In the genomic region with DNA sequence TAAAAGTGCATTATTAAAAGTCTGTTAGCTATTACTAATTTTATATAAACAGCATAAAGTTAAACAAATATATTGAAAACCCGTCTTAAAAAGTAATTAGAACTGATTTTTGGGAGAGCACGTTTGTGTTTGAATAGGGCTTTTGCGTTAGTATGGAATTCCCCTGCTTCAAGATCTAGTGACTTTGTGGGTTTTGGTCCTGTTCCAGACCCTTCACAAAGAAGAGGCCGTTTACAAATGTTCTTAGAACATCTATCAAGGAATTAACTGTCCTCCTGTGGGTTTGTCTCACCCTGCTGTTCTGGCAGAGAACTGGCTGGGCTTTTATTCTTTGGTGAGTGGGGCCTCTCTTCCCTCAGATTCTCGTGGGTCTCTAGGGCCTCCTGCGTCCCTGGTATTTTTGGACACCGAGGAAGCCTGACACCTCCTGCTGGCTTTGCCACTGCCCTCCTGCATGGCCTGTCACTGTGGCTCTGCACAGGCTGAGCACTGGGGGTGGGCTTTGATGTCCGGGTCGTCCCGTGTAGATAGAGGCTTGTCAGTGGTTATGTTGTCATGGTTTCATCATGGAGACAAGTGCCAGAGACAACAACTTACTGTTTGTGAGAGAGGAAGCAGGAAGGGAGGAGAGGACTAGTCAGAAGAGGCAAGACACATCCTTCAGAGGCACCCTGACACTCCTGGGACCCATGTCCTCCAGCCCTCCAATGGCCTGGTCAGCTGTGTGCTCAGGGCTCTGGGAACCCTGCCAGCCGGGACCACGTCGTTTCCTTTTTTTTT, we compare ENCODE assay signal across 8 mouse cellular contexts. TPM values are rescaled to one million over a fixed set of nuclear protein-coding genes. Genes with fewer than 3 reads are reported as not detected.
DNase-seq lines count a peak whose midpoint lies in the region; ATAC-seq and TF ChIP-seq lines count a peak whose summit lies in the region.

No protein-coding gene starts in this region.

- H3K9me3 ChIP-seq in intestine, embryonic 15.5 days: no peaks in the 10 kb centered on the region
- no peaks in the 10 kb centered on the region for H3K9me3 ChIP-seq in intestine, postnatal 0 days (ENCODE audit: control insufficient read depth)

- 59% methylated on average over 13 of the region's 13 CpGs for WGBS in intestine, embryonic 15.5 days
- 58% methylated on average over 13 of the region's 13 CpGs for WGBS in intestine, postnatal 0 days
- WGBS in heart, adult 2 months: 13% methylated on average over 13 of the region's 13 CpGs

- DNase-seq in 3T3-L1 (ENCODE audit: low read depth, low spot score): peak; percentile 58
- peak; percentile 35 to 42 for DNase-seq in heart, adult 2 months
- peak; percentile 51 to 58 for DNase-seq in kidney, postnatal 36 days
- no peak for DNase-seq in left cerebral cortex, adult 9 months (ENCODE audit: low spot score in 2 of 2)
- DNase-seq in frontal cortex, postnatal 14 days (ENCODE audit: low spot score in 2 of 2): no peak
- DNase-seq in layer of hippocampus, adult 9-11 months: no peak

- H3K27ac ChIP-seq in intestine, embryonic 15.5 days: no peak overlapping the region
- H3K27ac ChIP-seq in intestine, postnatal 0 days (ENCODE audit: low read depth, low read length): no peak overlapping the region
- peak overlapping the region; percentile 57 for H3K27ac ChIP-seq in heart, adult 2 months

- intact Hi-C loops in heart, adult 2 months (cut with DNase I): no loop called here

- H3K4me2 ChIP-seq in intestine, embryonic 15.5 days (replicated peaks): no peak overlapping the region
- H3K4me2 ChIP-seq in intestine, postnatal 0 days (replicated peaks; ENCODE audit: low read depth): no peak overlapping the region

- TF ChIP-seq CTCF in intestine, postnatal 0 days (IDR thresholded peaks at IDR 0.05; ENCODE audit: low read depth): no peak; the same call in 1 of the 2 replicates
- no peak for TF ChIP-seq CTCF in heart, adult 2 months (IDR thresholded peaks at IDR 0.05)

- H3K36me3 ChIP-seq in intestine, embryonic 15.5 days: peaks cover 15% of the 10 kb centered on the region; the same call in 1 of the 2 replicates
- peaks cover 47% of the 10 kb centered on the region for H3K36me3 ChIP-seq in intestine, postnatal 0 days (ENCODE audit: control insufficient read depth, insufficient read depth)
- peaks cover 3% of the 10 kb centered on the region for H3K36me3 ChIP-seq in heart, adult 2 months (ENCODE audit: control insufficient read depth, insufficient read depth, low read length)

- no peaks in the 10 kb centered on the region for H3K27me3 ChIP-seq in intestine, embryonic 15.5 days (replicated peaks)
- H3K27me3 ChIP-seq in intestine, postnatal 0 days (replicated peaks; ENCODE audit: control insufficient read depth, insufficient read depth, low read length): no peaks in the 10 kb centered on the region
- H3K27me3 ChIP-seq in heart, adult 2 months (ENCODE audit: control insufficient read depth, insufficient read depth, low read length): no peaks in the 10 kb centered on the region

- peaks cover 4% of the 10 kb centered on the region for H3K79me2 ChIP-seq in heart, adult 2 months (replicated peaks; ENCODE audit: control insufficient read depth, insufficient read depth, low read length)

- no peak overlapping the region for H3K4me3 ChIP-seq in intestine, embryonic 15.5 days (replicated peaks)
- H3K4me3 ChIP-seq in intestine, postnatal 0 days (ENCODE audit: low read depth, low read length): no peak overlapping the region
- H3K4me3 ChIP-seq in heart, adult 2 months: no peak overlapping the region

- no peak overlapping the region for H3K9ac ChIP-seq in intestine, embryonic 15.5 days
- H3K9ac ChIP-seq in intestine, postnatal 0 days (ENCODE audit: low read depth, low read length): no peak overlapping the region
- H3K9ac ChIP-seq in heart, adult 2 months (ENCODE audit: low read depth, low read length): no peak overlapping the region; the same call in 1 of the 2 replicates

- TF ChIP-seq POLR2A in heart, adult 2 months (IDR thresholded peaks at IDR 0.05; ENCODE audit: insufficient read depth, low read depth, low read length): no peak

- 0 out of 2 replicates have a peak, but pooled peaks have one; percentile 28 for ATAC-seq in intestine, embryonic 15.5 days
- no peak for ATAC-seq in intestine, postnatal 0 days

- no peak for TF ChIP-seq EP300 in heart, adult 2 months (IDR thresholded peaks at IDR 0.05; ENCODE audit: insufficient read depth, low read depth, low read length)

- peaks cover 15% of the 10 kb centered on the region for H3K4me1 ChIP-seq in intestine, embryonic 15.5 days (replicated peaks)
- H3K4me1 ChIP-seq in intestine, postnatal 0 days (replicated peaks; ENCODE audit: control insufficient read depth, insufficient read depth, low read length): no peaks in the 10 kb centered on the region
- peaks cover 18% of the 10 kb centered on the region for H3K4me1 ChIP-seq in heart, adult 2 months (ENCODE audit: control insufficient read depth, insufficient read depth, low read length)

RNA-seq across cellular contexts. Expression of gene Ube2g2, which starts 12.6 kb away (rescaled TPM):
- polyA plus RNA-seq in intestine, embryonic 15.5 days (2015; fragmentation: Nextera tagmentation; extraction: Ambion mirVana): 65.0 and 70.3 TPM in 2 replicates
- polyA plus RNA-seq in intestine, postnatal 0 days (2015; fragmentation: Nextera tagmentation; extraction: Ambion mirVana): 36.4 and 37.8 TPM in 2 replicates
- 10 to 100 TPM; 74.6 to 80.9 TPM for total RNA-seq in heart, adult 2 months (2021)
- polyA plus RNA-seq in heart, adult 2 months (2012; rRNA removed): 53.5 and 69.7 TPM in 2 replicates

RNA-seq across cellular contexts. Expression of gene Gm49325, which starts 28.6 kb away (rescaled TPM):
- 4.1 and 5.4 TPM in 2 replicates for polyA plus RNA-seq in intestine, embryonic 15.5 days (2015; fragmentation: Nextera tagmentation; extraction: Ambion mirVana)
- polyA plus RNA-seq in intestine, postnatal 0 days (2015; fragmentation: Nextera tagmentation; extraction: Ambion mirVana): 18.9 TPM in 2 replicates
- 10 to 100 TPM; 15.5 to 15.8 TPM for total RNA-seq in heart, adult 2 months (2021)
- polyA plus RNA-seq in heart, adult 2 months (2012; rRNA removed): not detected in 2 replicates

RNA-seq across cellular contexts. Expression of gene Sumo3, which starts 28.7 kb away (rescaled TPM):
- polyA plus RNA-seq in intestine, embryonic 15.5 days (2015; fragmentation: Nextera tagmentation; extraction: Ambion mirVana): 338 and 345 TPM in 2 replicates
- 256 and 269 TPM in 2 replicates for polyA plus RNA-seq in intestine, postnatal 0 days (2015; fragmentation: Nextera tagmentation; extraction: Ambion mirVana)
- total RNA-seq in heart, adult 2 months (2021): 10 to 100 TPM; 66.4 to 67.8 TPM
- polyA plus RNA-seq in heart, adult 2 months (2012; rRNA removed): 122 and 167 TPM in 2 replicates

RNA-seq across cellular contexts. Expression of gene Tspear, which starts 51.7 kb away (rescaled TPM):
- polyA plus RNA-seq in intestine, embryonic 15.5 days (2015; fragmentation: Nextera tagmentation; extraction: Ambion mirVana): 0.47 and 0.53 TPM in 2 replicates
- polyA plus RNA-seq in intestine, postnatal 0 days (2015; fragmentation: Nextera tagmentation; extraction: Ambion mirVana): 0.10 and 0.20 TPM in 2 replicates
- total RNA-seq in heart, adult 2 months (2021): not detected
- not detected in 2 replicates for polyA plus RNA-seq in heart, adult 2 months (2012; rRNA removed)

RNA-seq across cellular contexts. Expression of gene Pttg1ip, which starts 53.1 kb away (rescaled TPM):
- 146 and 156 TPM in 2 replicates for polyA plus RNA-seq in intestine, embryonic 15.5 days (2015; fragmentation: Nextera tagmentation; extraction: Ambion mirVana)
- 200 and 201 TPM in 2 replicates for polyA plus RNA-seq in intestine, postnatal 0 days (2015; fragmentation: Nextera tagmentation; extraction: Ambion mirVana)
- total RNA-seq in heart, adult 2 months (2021): 100 to 1,000 TPM; 131 to 132 TPM
- polyA plus RNA-seq in heart, adult 2 months (2012; rRNA removed): 119 and 168 TPM in 2 replicates

Comparison
In these comparisons a context has a peak if more than half of its experiments do, and no peak if none do; other contexts are left out.
1. DNase-seq: peak in 3T3-L1 (single experiment), heart, adult 2 months (2 of 2) and kidney, postnatal 36 days (2 of 2); none in left cerebral cortex, adult 9 months (0 of 2), frontal cortex, postnatal 14 days (0 of 2) and layer of hippocampus, adult 9-11 months (single experiment).